Mouse (Mus musculus) MEL-GATA-1-ER (cell line): ENCODE results near the gene Etfbkmt.
"Not testable (repeated sequence)": the region's sequence is repeated elsewhere in the genome, so short reads cannot be mapped to it uniquely, and the experiment has no call there.

Source experiments
- DNase-seq: peaks from one replicate; pipeline ENCODE4 v3.0.0-alpha.2; 2012; ENCODE audit warnings: low read depth; ENCODE audit errors: extremely low read depth

The Etfbkmt gene

DNA sequence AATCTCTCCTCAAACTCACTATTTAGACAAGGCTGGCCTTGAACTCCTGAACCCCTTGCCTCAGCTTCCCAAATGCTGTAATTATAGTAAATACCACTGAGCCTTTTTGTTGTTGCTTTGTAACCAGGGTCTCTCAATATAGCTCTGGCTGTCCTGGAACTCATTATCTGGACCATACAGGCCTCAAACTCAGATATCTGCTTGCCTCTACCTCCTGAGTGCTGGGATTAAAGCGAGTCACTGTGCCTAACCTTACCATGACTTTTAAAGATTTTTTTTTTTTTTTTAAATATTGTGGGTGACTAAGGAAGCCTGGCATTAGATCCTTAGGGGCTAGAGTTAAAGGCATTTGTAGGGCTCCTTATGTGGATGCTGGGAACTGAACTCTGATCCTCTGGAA lies 44.4 kb downstream of the Etfbkmt start:
- DNase-seq, result no peak

DNA sequence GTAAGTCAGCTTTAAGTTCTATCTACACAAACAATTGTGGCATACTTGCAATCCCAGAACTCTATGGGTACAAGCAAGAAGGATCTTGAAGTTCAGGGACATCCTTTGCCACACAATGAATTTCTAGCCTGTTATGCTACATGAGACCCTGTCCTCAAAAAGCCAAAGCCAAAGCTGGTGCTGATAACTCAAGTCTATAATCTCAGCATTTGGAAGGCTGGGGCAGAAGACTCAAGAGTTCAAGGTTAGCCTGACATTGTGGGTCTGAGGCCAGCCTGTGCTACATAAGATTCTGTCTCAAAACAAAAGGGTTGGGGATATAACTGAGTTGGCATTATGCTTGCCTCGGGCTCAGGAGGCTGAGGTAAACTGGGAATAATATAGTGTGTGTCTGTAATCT lies 47.7 kb downstream of the Etfbkmt start:
- no peak for DNase-seq

DNA sequence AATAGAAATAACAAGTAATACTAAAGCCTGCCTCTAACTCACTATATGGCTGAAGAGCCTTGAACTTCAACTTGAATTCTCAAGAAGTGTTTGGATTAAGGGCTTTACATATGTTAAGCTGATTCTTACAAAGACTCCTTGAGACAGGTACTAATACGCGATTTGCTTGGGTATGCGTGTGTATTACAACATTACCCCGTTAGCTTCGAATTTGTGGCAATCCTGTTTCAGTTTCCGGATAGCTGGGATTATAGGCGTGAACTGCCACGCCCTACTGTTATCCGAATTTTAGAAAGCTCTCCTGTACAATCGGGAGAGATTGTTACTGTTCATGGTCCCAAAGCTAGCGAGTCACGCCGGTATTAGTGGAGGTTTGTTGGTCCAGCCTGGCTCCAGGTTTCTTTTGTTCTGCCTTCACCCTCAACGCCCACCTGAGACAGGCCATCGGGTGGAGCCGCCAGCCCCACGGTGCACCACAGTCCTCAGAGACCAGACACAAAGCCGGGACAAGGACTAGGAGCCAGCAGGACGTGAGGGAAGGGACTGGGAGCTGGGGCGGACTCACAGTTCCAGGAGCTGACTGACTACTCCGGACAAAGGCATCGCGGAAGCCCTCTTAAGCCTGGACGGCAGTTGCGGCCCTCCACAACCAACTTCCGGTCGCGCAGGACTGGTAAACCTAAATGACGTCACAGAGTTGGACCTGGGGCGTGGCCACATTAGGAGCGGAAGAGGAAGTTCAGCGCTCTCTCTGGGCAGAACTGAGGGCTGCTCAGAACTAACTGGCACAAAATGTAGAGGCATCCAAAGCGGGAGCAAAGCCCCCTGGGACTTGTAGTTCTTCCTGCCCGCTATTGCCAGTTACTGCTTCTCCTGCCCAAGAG lies 48.6 kb downstream of the Etfbkmt start, which contains the start of gene Amn1:
Gene Amn1, minus strand, starts transcription at position 672 of the 884 bp plus-strand sequence.
- DNase-seq, result peak; percentile 96

DNA sequence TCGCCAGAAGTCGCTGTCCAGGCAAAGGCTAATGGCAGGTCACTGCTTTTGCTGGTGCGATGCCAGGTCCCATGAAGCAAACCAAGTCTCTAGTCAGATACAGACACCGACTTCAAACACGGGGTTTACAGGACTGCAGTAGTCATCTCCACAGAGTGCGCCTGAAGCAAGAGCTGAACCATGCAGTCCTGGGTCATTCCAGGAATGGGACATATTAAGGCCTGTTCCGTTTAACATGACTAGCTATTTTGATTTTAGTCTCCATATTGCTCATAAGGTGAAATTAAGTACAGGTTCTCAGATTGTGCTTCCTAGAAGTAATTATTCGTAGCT lies 49.2 kb downstream of the Etfbkmt start:
- DNase-seq, result no peak

DNA sequence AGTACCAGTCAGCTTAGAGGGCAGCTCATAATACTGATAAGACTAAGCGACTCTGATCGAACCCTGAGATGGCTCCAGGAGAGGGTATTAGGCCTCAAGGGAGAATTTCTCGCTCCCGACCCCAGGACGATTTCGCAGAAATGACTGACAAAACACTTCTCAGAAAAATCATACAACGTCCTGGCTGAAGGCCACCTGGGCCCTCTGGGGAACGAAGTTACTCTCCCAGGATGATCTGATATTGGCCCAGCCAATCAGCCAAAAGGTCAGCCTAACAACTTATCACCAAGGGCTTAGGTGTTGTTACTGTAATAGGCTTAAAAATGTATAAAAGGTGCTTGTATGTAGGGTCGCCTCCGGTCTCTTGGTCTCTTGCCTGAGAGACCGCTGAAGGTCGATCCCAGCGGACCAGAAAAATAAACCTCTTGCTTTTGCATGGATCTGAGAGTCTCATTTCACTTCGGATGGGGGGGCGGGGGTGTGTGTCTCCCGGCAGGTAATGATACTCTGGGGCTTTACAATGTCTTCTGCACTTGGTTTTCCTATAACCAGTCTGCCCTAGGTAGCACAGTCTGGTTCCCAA lies 49.8 kb downstream of the Etfbkmt start:
- no peak for DNase-seq

DNA sequence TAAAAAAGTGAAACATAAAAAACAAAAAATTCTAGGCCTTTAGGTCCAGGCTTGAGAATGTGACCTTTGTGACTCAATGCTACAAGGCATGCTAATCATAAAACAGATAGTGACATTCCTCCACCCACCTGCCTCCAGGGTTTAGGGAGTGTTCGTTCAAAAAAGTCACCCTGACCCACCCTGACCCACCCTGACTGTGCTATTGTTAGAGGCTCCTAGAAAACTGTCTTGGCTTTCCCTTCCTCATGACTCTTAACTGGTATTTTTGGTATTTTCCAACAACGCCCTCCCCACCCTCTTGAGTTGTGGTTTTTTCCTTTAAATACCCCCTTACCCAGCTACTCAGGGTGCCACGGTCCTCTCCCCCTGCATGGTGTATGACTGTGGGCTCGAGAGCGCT lies 52.3 kb downstream of the Etfbkmt start:
- not testable (repeated sequence) for DNase-seq

DNA sequence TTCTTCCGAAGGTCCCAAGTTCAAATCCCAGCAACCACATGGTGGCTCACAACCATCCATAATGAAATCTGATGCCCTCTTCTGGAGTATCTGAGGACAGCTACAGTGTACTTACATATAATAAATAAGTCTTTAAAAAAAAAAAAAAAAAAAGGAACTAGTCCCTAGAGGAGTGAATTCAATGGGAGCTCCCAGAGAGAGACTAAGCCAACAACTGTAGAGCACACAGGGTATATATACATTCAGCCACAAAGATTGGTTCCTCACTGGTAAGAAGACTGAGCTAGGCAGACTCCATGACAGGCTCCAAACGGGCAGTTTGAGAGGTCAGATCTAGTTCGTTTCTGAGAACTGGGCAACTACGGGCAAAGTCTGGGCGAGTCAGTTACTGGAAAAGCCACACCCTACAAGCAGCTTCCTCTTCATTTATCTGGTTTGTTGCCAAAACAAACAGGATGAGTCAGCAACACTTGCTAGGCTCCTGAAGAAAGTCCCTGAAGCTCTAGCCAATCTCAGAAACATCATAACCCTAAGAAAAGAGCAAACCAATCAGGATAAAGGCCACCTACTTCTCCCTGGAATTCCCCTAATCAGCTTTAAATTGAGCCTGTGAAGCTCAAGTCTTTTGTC lies 53.7 kb downstream of the Etfbkmt start:
- DNase-seq, result peak; percentile 97

DNA sequence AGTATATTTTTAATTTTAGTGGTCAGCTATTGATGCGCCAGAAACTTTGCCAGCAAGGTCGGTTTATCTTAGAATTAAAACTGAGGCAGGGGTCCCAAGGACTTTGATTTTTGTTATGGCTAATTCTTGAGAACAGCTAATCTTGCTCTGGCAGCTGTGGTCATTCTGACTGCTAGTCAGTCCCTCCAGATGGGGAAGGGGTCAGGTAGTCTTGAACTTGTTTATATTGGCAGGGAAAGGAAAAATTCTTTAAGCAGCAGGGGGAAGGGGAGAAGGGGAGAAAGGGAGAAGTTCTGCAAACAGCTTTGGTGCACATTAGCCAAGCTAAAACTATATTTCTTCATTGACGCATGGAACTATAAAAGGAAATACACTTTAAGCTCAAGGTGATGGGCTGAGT lies 57.5 kb downstream of the Etfbkmt start:
- DNase-seq, result no peak

DNA sequence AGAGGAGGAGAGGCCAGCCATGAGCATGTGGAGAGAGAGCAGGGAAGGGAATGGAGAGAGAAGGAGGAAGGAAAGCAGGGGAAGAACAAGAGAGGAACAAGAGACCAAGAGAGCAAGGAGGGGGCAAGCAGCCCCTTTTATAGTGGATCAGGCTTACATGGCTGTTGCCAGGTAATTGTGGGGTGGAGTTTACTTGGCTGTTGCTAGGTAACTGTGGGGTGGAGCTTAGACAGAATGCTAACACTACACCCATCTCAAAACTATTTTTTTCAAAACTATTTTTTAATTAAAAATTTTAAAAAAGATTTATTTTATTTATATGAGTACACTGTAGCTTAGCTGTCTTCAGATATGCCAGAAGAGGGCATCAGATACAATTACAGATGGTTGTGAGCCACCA lies 58.9 kb downstream of the Etfbkmt start:
- DNase-seq, result no peak
